Mouse (Mus musculus): ENCODE results near the gene Retreg1. TPM values are rescaled to one million over a fixed set of nuclear protein-coding genes. Genes with fewer than 3 reads are reported as not detected.

Retreg1 gene
- polyA plus RNA-seq, 1 experiment = 8.9 TPM

GRCm38 (mm10) chr15:25822656-25823055 lies 20.3 kb upstream of the Retreg1 start:
- Histone ChIP-seq H3K27ac (ENCODE audit: insufficient read depth, low read length) (no peak overlapping the region), H3K4me1 (ENCODE audit: control insufficient read depth, insufficient read depth, low read length) (peaks cover 2% of the 10 kb centered on the region; the same call in 1 of the 2 replicates), H3K4me3 (ENCODE audit: insufficient read depth, low read length) (no peak overlapping the region)
- no peak for TF ChIP-seq CTCF (IDR thresholded peaks at IDR 0.05; ENCODE audit: borderline replicate concordance, insufficient read depth, low read length)
- no peak for TF ChIP-seq POLR2A (IDR thresholded peaks at IDR 0.05; ENCODE audit: low read depth, low read length)

GRCm38 (mm10) chr15:25826531-25826961 lies 16.4 kb upstream of the Retreg1 start:
- Histone ChIP-seq H3K27ac (ENCODE audit: insufficient read depth, low read length) (no peak overlapping the region), H3K4me3 (ENCODE audit: insufficient read depth, low read length) (no peak overlapping the region), H3K4me1 (ENCODE audit: control insufficient read depth, insufficient read depth, low read length) (peaks cover 2% of the 10 kb centered on the region; the same call in 1 of the 2 replicates)
- no peak for TF ChIP-seq POLR2A (IDR thresholded peaks at IDR 0.05; ENCODE audit: low read depth, low read length)
- TF ChIP-seq CTCF (IDR thresholded peaks at IDR 0.05; ENCODE audit: borderline replicate concordance, insufficient read depth, low read length) = no peak

- TF ChIP-seq POLR2A (IDR thresholded peaks at IDR 0.05; ENCODE audit: low read depth, low read length) (no peak), CTCF (IDR thresholded peaks at IDR 0.05; ENCODE audit: borderline replicate concordance, insufficient read depth, low read length) (no peak)
- Histone ChIP-seq H3K27ac (ENCODE audit: insufficient read depth, low read length) (no peak overlapping the region), H3K4me3 (ENCODE audit: insufficient read depth, low read length) (no peak overlapping the region)
Measured at GRCm38 (mm10) chr15:25828464-25828863, 14.5 kb upstream of the Retreg1 start.

GRCm38 (mm10) chr15:25830426-25830825 lies 12.6 kb upstream of the Retreg1 start:
- Histone ChIP-seq H3K4me3 (ENCODE audit: insufficient read depth, low read length) (no peak overlapping the region), H3K4me1 (ENCODE audit: control insufficient read depth, insufficient read depth, low read length) (peaks cover 2% of the 10 kb centered on the region; the same call in 1 of the 2 replicates), H3K27ac (ENCODE audit: insufficient read depth, low read length) (no peak overlapping the region)
- TF ChIP-seq POLR2A (IDR thresholded peaks at IDR 0.05; ENCODE audit: low read depth, low read length) (no peak), CTCF (IDR thresholded peaks at IDR 0.05; ENCODE audit: borderline replicate concordance, insufficient read depth, low read length) (no peak)

More at GRCm38 (mm10) chr15:25828464-25828863, 14.5 kb upstream of the Retreg1 start:
- H3K4me1 ChIP-seq (ENCODE audit: control insufficient read depth, insufficient read depth, low read length) = peaks cover 2% of the 10 kb centered on the region; the same call in 1 of the 2 replicates

- Histone ChIP-seq H3K4me3 (ENCODE audit: insufficient read depth, low read length) (no peak overlapping the region), H3K27ac (ENCODE audit: insufficient read depth, low read length) (no peak overlapping the region), H3K4me1 (ENCODE audit: control insufficient read depth, insufficient read depth, low read length) (no peaks in the 10 kb centered on the region)
- TF ChIP-seq CTCF (IDR thresholded peaks at IDR 0.05; ENCODE audit: borderline replicate concordance, insufficient read depth, low read length) = no peak
- TF ChIP-seq POLR2A (IDR thresholded peaks at IDR 0.05; ENCODE audit: low read depth, low read length) = no peak
Measured at GRCm38 (mm10) chr15:25834282-25834681, 8.7 kb upstream of the Retreg1 start.

GRCm38 (mm10) chr15:25834920-25835674 lies 7.9 kb upstream of the Retreg1 start:
- Histone ChIP-seq H3K4me1 (ENCODE audit: control insufficient read depth, insufficient read depth, low read length) (no peaks in the 10 kb centered on the region), H3K4me3 (ENCODE audit: insufficient read depth, low read length) (no peak overlapping the region), H3K27ac (ENCODE audit: insufficient read depth, low read length) (no peak overlapping the region)
- TF ChIP-seq POLR2A (IDR thresholded peaks at IDR 0.05; ENCODE audit: low read depth, low read length) (no peak), CTCF (IDR thresholded peaks at IDR 0.05; ENCODE audit: borderline replicate concordance, insufficient read depth, low read length) (no peak)

GRCm38 (mm10) chr15:25842462-25843085 lies 406 bp upstream of the Retreg1 start:
- TF ChIP-seq CTCF (IDR thresholded peaks at IDR 0.05; ENCODE audit: borderline replicate concordance, insufficient read depth, low read length) (no peak), POLR2A (IDR thresholded peaks at IDR 0.05; ENCODE audit: low read depth, low read length) (no peak)
- Histone ChIP-seq H3K27ac (ENCODE audit: insufficient read depth, low read length) (no peak overlapping the region), H3K4me1 (ENCODE audit: control insufficient read depth, insufficient read depth, low read length) (no peaks in the 10 kb centered on the region), H3K4me3 (ENCODE audit: insufficient read depth, low read length) (peak overlapping the region; percentile 72)

- H3K4me3 ChIP-seq (ENCODE audit: insufficient read depth, low read length) = peak overlapping the region; percentile 72
- H3K4me1 ChIP-seq (ENCODE audit: control insufficient read depth, insufficient read depth, low read length) = no peaks in the 10 kb centered on the region
- no peak overlapping the region for H3K27ac ChIP-seq (ENCODE audit: insufficient read depth, low read length)
- TF ChIP-seq POLR2A (IDR thresholded peaks at IDR 0.05; ENCODE audit: low read depth, low read length) = no peak
- no peak for TF ChIP-seq CTCF (IDR thresholded peaks at IDR 0.05; ENCODE audit: borderline replicate concordance, insufficient read depth, low read length)
Measured at GRCm38 (mm10) chr15:25844013-25844570, 1.1 kb downstream of the Retreg1 start.

GRCm38 (mm10) chr15:25844771-25845170 lies 1.8 kb downstream of the Retreg1 start:
- H3K4me1 ChIP-seq (ENCODE audit: control insufficient read depth, insufficient read depth, low read length) = no peaks in the 10 kb centered on the region
- H3K4me3 ChIP-seq (ENCODE audit: insufficient read depth, low read length) = no peak overlapping the region
- TF ChIP-seq POLR2A (IDR thresholded peaks at IDR 0.05; ENCODE audit: low read depth, low read length) = no peak
- H3K27ac ChIP-seq (ENCODE audit: insufficient read depth, low read length) = no peak overlapping the region
